Mouse (Mus musculus): ENCODE measurements at regions not wholly inside any gene's neighbourhood (a gene's known extent, or its start where the extent isn't known, plus 50 kb on each side); places are given as distances from the start of the nearest gene placed in this dataset.
A peak's percentile ranks its signal among the peaks of the same experiment; 100 is the strongest.

DNA sequence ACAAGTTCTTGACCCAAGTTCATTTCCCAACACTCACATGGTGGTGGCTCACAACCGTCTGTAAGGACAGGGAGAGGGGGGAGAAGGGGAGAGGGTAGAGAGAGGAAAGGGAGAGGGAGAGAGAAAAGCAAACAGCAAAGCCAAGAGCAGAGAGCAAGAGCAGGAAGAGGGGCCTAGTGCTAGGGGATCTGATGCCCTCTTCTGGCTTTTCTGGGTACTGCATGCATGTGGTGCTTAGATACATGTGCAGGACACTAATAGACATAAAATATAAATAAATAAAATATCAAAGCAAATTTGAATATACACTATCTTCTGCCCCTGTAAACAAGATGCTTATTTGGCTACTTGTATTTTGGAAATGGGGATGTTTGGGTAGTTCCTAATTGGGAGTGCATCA is 91.2 kb downstream of the Rnf138rt1 start:
- Histone ChIP-seq H3K36me3 (replicated peaks; ENCODE audit: insufficient read depth, low read length) (no peaks in the 10 kb centered on the region), H3K27ac (ENCODE audit: low read depth) (no peak overlapping the region), H3K9me3 (ENCODE audit: low read length) (no peaks in the 10 kb centered on the region), H3K4me2 (ENCODE audit: low read depth, low read length) (no peak overlapping the region), H3K4me3 (ENCODE audit: low read depth, low read length) (no peak overlapping the region), H3K9ac (replicated peaks) (no peak overlapping the region), H3K4me1 (ENCODE audit: insufficient read depth) (no peaks in the 10 kb centered on the region), H3K27me3 (ENCODE audit: insufficient read depth, low read length) (no peaks in the 10 kb centered on the region)
- peak; percentile 37 for DNase-seq
- ATAC-seq: no peak
- WGBS (ENCODE audit: insufficient replicate concordance): 17% methylated on average over 1 of the region's 1 CpGs
- TF ChIP-seq CTCF (IDR thresholded peaks at IDR 0.05; ENCODE audit: low read depth) (peak; percentile 67), EP300 (IDR thresholded peaks at IDR 0.05; ENCODE audit: low read depth) (no peak)
